Mouse (Mus musculus) right cerebral cortex, postnatal 36 days (tissue): ENCODE data around the gene Msx3.

ENCODE experiments used
- DNase-seq, 2 experiments: peaks; one replicate each; pipeline ENCODE4 v3.0.0; 2022; ENCODE audit warnings: low spot score in 2 of 2, mixed read lengths in 1 of 2

The Msx3 gene

DNA sequence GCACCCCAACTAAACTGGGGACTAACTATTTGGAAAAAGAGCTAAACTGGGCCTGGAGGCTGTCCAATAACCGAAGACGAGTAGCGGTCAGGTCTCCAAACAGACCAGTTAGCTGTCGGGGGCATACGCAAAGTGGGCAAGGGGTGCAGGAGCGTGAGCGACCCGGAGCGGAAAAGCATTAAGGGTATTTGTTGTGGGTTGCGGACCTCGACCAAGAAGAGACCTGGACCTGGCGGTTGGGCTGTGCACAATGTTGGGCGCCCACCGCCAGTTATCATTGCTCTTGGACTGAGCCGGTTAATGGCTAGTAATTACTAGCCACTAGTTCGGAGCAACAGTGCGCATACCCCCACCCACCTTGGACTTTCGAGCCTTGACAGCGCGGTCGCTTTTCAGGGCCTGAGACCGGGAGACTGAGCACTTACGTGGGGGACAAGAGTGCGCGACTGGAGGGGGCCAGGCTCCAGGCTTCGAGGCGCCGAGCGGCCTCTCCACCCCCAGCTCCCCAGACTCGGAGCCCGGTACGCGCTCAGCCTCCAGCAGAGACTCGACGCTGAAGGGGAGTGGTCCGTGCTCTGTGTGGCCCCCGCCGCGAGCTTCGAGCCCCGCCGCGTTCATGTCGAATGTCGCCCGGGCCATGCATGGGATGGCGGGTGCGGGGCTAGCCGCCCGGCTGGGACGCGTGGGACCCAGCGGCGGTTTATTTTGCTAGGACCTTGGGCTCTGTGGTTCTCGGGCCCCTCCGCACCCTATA, at the start of gene Msx3:
Msx3 (minus strand) TSS at position 729 of the 754 bp plus-strand sequence.
- DNase-seq, result no peak

DNA sequence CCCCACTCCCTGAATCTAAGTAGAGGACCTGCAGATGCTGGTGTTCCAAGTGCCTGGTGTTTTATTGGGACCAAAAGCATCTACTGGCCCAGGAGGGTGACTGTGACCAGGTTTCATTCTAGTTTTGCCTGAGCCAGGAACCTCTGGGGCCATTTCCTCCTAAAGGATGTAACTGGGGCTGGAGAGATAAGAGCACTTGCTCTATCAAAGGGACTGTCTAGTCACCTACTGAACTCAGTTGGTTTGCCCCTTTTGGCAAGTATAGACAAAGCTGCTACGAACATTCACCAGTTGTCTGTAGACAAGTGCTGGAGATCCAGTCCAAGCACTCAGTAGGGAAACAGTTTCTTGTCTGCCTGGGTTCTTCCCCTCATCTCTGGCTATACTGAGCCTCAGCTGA, 49.6 kb upstream of the Msx3 start:
- no peak for DNase-seq

DNA sequence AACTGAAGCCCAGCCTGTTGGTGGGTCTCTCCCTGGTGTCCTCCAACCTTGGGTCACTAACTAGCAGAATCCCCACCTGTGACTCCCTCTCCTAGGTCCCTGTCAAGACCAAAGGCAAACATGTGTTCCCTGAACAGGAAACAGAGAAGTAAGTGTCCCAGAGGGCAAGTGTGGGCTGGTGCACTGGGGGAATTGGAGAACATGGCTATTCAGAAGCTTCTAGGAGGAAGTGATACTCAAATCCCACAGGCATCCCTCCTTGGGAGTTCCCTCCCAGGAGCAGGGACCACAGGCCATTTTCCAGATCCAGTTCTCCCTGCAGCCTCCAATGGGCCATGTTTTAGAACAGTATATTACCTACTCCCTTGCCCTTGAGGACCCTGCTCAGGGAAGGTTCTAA, 47.2 kb upstream of the Msx3 start:
- no peak for DNase-seq

DNA sequence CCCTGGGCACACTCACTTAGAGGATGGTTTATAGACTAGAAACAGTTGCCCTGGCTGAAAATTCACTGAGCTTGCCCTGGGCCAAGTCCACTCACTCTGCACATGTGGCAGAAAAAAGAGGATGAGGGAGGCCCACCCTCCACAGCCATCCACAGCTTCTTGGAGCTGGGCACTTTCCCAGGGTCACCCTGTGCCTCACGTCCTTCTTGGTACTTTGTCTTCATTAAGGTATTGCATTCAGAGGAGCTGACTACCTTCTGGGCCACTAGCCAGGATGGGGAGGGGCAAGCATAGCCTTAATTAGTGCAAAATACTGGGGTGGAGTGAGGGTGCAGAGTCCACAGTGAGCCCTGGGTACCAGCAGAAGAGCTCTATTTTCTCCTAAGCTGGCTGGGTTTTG, 46.7 kb upstream of the Msx3 start:
- no peak for DNase-seq

DNA sequence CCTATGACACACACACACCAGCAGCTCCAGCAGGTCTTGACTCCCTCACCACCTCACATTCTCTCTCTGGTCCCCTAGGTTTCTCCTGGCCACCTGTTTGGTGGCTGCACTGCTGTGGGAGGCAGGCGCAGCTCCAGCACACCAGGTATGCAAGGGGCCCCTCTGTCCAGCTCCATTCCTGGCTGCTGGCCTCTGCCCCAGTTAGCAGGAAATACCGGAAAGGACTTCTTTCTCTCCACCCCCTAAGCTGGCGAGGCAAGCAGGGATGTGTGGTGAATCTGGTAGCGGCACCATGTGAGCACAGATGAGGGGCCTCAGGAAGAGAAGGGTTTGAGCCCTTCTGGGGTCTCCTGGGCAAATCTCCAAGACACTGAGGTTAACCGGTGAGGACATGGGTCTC, 46.1 kb upstream of the Msx3 start:
- DNase-seq, result no peak

DNA sequence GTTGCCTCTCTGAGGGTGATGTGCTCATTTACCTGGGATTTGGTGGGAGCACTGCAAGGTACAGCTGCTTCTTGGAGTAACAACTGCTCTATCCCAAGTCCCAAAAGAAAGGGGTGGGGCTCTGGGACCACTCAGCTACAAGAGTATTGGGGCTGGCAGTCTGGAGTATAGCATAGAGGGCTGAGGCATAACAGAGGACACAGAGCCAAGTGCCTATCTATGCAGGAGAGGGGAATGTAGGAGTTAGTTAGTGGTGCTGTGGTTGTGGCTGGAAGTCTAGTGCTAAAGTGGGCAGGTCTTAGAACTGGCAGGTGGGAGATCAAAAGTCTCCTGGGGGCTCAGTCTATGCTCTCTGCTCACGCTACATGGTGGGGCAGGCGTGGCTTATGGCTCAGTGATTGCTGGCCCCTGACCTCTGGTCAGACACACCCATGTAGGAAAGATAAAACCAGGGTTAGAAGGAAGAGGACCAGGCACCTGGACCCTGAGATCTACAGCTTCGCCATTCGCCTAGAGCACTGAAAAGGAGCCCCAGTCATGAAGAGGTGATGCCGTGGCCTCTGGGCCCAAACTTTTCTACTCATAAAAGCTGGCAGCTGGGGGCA, 44.1 kb upstream of the Msx3 start, which contains the start of gene Prap1:
Prap1 (plus strand) TSS at position 472 of the 605 bp plus-strand sequence.
- DNase-seq, result no peak

DNA sequence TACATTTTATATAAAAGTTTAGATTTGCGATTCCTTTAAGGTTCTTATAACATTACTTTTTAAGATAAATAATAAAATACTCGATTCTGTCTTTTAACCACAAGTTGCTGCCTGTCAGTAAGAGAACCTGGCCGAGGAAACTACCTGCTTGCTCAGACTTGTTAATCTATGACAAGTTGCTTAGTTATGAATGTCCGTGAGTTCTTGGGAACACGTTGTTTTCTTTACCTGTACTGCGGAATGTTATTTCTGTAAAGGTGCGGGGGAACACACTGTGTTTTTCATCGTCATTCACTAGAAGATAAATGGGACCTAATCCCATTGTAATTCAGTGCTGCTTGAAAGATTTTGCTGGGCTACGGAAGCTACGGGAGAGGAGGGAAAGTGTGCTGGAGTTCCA, 41.7 kb upstream of the Msx3 start:
- DNase-seq, result no peak

DNA sequence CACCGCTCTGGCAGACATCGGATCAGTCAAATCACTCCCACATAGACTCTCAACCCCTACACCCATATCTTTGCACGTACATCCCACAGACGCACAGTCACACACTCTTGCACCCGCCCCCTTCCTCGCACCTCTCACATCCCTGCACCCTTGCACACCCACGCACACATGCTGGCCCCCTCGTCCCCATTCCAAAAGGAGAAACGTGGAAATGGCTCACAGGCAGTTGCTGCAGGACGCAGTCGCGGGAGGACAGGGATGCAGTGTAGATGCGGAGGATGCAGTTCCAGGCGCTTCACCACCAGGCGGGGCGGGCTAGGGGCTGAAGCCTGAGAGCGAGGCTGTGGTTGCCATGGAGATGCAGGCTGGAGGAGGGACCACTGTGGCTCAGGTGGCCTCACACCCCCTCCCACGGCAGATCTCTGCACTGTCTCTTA, 33.4 kb upstream of the Msx3 start, which contains the start of gene Caly:
Caly (minus strand) TSS at position 307 of the 437 bp plus-strand sequence.
- peak; percentile 95 to 96 for DNase-seq

DNA sequence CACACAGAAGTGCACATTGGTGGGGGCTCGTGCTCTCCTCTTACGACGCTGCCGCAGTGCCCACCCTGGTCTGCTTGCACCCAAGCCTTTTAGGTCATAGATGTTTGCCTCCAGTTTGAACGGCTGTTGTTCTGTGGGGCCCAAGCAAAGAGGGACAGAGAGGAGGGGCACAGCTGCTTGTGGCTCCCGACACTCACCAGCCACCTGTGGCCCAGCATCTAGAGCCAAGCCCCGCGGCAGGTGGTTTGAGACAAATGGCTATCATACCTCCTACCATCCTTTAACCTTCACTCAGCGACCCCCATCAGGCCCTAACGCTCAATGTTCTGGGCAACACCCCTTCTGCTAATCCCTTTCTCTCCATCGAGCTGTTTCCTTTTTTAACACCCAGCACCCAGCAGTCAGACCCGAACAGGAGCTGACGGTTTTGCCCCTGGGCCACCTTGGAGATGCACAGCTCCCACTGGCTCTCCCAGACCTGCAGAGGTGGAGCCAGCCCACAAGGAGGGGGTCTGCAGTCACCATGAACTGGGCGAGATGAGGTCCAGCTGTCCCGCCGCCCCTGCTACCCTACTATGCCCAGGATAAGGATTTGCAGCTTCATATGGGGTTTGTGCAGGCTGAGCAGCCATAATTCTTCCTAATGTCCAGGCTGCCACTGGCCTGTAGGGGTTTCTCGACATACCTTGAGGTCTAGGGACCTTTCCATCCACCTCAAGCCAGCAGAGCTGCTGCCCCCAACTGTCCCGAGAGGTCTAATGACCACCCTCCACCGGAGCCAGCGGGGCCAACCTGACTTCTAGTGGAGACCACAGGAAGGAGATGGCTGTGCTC, 32.7 kb upstream of the Msx3 start:
- peak; percentile 20 to 41 for DNase-seq

DNA sequence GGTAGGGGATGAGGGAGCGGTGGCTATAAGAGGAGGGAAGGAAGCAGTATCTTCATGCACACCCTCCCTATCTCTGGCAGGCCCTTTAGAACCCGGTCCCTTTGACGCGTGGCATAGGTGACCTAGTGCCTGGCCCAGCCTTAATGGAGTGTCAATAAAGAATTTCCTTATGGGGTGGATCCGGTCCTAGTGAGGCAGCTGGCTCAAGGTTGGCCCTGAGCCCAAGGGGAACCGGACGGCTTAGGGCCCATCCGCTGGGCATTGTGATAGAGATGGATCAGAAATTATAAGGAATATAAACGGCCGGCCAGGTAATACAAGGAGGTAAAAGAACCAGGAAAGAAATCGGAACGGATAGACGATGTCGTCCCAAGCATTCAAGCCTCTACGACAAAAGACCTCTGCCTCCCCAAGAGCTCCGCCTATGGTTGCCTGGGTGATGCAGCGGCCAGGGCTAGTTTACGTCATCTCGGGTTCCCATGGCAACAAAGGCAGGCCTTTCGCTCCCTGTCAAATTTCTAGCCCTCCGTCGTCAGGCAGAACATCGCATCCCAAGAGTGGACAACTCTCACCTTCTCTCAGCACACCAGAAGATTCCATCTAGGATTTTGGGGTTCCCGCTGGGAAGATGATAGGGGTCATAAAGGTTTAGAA, 31.7 kb upstream of the Msx3 start:
- DNase-seq, result peak; percentile 89 to 93

DNA sequence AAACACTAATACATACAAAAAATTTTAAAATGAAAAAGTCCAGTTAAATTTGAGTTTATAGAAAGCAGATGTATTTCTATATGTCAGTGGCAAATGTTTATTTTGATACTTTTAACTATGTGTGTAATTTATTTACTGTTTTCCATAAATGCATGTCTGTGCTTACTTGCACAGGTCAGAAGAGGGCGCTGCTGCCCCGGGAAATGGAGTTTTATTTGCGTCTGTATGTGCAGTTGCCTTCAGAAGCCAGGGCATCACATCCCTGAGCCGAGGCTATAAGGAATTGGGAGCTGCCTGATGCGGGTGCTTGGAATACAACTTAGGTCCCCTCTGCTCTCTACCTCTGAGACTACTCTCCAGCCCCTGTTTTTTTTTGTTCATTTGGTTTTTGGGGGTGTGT, 29.8 kb upstream of the Msx3 start:
- peak in 1 of 2 experiments; percentile 49 for DNase-seq

DNA sequence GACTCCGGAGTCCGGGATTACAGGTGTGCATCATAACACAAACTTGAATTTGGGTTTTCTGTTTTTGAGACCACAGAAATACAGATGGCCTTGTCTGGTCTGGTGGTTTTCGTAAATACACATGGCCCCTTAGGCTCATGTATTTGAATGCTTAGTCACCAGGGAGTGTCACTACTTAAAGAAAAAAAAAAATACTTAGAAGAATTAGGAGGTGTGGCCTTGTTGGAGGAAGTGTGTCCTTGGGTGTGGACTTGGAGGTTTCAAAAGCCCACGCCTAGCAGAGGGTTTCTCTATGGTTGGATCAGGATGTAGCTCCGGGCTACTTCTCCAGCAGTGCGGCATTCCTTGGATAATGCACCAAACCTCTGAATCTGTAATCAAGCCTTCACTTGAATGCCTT, 28.8 kb upstream of the Msx3 start:
- no peak for DNase-seq

DNA sequence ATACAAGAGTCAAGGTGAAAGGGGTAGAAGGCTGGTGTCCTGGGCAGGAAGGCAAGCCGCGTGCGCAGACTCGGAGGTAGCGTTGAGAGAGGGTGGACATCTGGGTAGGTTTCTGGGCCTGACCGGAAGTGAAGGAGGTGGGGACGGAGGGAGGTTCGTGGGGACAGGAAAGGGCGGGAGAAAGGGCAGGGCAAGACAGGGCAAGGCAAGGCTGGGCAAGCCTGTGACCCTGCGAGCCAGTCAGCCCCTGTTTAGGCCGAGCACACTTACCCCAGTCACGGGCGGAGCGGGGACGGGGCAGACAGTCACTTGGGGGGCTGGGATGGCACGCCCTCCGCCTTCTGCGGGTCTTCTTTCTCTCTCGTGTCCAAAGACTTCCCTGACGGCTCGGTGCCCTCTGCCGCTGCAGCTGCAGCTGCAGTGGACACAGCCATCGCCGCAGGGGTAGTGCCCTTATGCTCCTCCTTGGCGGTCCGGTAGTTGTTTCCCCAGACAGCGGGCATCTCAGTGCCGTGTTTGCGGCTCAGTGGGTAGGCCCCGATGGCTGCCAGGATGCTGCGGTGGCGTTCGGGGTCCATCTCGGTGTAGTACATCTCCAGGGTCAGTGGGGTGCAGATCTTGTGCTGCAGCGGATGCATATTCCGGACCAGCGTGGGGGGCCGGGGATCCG, 21.3 kb upstream of the Msx3 start:
- DNase-seq, result no peak

DNA sequence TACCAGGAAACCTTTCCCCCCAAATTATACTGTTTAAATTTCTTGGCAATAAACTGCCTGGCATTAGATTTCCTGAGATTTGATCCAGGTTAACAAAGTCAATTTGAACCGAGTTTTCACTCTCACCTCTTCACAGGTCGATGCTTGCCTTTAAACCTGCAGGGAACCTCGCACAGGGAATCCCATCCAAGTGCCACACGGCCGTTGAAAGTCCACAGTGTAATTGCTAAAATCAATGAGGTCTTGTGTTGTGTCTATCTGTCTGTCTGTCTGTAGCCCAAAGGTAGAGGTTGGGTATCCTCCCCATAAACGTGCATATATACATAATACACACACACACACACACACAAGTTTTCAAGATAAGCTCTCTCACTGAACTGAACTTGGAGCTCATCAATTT, 18.5 kb upstream of the Msx3 start:
- no peak for DNase-seq

DNA sequence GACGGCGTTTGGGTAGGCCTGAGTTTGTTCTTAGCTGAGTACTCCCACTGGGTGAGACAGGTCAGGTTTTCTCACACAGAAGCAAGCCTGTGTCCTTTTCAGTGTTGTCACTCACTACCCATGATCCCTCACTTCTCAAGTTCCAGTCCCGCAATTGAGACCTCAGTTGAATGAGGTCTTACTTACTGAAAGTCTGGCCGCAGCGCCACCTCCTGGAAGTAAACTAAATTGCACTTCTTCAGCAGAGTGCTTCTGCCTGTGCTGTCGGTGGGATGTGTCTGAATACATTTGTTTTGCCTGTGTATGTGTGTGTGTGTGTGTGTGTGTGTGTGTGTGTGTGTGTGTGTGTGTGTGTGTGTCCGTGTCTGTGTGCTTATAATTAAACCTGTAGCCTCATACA, 14.2 kb upstream of the Msx3 start:
- peak; percentile 48 to 50 for DNase-seq

DNA sequence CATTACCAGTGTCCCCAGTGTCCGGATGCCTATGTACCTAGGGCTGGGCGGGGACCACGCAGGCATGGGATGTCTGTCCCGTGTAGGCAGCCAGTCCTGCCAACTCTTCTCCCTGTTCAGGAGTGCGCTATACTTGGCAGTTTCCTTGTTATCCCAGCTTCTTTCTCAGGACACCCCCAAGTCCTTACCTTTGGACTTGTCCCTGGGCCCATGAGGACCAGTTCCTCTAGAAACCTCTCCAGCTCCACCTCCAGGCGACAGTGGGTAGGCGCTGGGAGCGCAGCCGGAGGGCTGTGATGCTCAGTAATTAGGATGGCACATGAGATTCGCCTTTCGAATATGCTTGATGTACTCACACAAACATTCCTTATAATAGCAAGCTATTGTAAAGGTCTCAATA, 13.4 kb upstream of the Msx3 start:
- DNase-seq, result no peak

DNA sequence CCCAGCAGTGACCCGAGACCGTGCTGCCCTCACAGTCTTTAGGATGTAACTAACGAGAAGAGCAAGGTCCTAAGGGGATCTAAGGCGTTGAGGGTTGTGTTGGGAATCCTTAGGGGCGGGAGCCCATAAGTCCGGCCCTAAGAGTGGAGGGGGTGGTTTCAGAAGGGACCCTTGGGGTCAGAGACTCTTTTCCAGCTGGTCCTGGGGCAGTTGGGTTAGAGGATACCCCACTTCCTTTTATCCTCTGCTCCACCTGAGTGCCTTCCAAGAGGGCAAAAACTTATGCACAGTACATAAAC, 12.9 kb upstream of the Msx3 start:
- DNase-seq, result no peak

DNA sequence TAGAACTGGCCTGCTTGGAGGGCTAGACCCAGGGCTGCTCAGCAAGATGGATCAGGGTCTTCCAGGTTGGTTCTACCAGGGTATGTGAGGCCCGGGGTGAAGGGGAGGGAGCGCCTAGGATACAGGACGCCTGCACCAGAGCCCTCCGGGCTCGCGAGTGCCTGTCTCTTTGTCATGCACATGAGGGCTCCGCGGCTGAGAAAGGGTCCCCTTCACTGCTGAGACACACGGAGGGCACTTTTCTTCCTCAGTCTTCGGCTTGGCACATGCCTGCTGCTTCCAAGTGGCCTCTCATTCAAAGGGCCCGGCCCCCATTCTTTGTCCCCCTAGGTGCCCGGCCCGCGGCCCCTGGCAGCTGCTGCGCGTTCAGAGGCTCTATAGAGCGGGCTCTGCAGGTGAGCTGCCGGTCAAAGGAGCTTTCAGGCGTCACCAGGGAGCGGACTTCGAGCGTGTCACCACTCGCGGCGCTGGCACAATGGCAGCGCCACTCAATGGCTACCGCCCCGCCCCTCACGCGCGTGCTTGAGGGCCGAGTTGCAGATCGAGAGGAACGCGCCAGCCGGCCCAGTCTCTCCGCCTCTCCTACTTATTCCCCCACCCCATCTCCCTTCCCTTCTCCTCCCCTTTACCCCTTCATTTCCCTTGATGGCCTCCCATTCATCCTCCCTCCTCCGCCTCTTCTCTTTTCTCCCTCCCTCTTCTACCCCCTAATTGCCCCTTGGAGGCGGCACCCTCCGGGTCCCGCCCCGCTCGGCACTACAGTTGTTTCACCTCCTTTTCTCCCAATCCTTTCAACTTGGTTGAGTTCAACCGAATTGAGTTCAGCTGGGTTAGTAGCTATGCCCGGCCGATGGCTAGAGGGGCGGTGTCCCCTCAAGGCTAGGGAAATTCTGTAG, 12.3 kb upstream of the Msx3 start:
- DNase-seq, result no peak

DNA sequence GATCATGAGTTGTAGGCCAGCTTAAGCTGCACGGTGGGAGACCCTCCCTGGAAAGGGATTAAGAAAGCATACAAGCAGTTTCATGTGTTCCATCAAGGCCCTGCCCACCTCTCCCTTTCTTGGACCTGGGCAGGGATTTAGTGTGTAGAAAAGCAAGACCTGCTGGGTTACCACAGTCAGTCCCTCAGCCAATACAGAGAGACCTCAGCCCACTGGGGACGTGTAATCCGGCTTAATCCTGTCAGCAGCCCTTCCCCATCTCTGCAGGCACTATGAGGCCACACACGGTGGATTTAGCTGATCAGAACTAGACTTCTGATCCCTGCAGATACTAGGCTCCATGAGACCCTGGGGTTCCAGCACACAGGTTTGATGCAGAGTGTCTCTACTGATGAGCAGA, 10.7 kb upstream of the Msx3 start:
- no peak for DNase-seq

DNA sequence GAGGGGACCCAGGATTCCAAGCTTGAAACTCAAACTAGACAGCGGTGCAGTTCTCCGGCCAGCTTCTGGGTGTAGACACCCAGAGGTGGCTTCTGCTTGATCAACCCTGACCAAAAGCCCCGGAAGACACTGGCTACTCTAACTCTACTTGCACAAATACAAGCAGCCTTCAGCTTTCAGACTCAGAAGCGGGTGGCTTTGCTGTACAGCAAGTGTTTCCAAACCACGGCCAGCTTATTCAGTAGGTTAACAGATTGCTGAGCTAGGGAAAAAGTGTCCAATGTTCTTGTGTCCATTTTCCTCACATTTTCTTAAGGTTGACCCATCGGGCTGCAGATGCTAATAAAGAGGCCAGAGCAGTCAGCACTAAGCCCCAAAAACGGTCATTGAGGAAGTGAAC, 9.6 kb upstream of the Msx3 start:
- DNase-seq, result no peak
